Mouse (Mus musculus): ENCODE data around the gene Camk1g.

The Camk1g gene

GRCm38 (mm10) chr1:193333776-193334175, 36.3 kb downstream of the Camk1g start:
- no peak for DNase-seq (ENCODE audit: low spot score)

- no peak for DNase-seq (ENCODE audit: low spot score)
These were observed 37.4 kb downstream of the Camk1g start for GRCm38 (mm10) chr1:193332671-193333070.

GRCm38 (mm10) chr1:193332018-193332417, 38.1 kb downstream of the Camk1g start:
- no peak for DNase-seq (ENCODE audit: low spot score)

GRCm38 (mm10) chr1:193330626-193331025, 39.5 kb downstream of the Camk1g start:
- no peak for DNase-seq (ENCODE audit: low spot score)

- no peak for DNase-seq (ENCODE audit: low spot score)
These were observed 39.9 kb downstream of the Camk1g start for GRCm38 (mm10) chr1:193330172-193330571.

GRCm38 (mm10) chr1:193329557-193329956, 40.5 kb downstream of the Camk1g start:
- DNase-seq (ENCODE audit: low spot score): no peak

GRCm38 (mm10) chr1:193327686-193328085, 42.4 kb downstream of the Camk1g start:
- DNase-seq (ENCODE audit: low spot score): no peak

- DNase-seq (ENCODE audit: low spot score): no peak
These were observed 42.9 kb downstream of the Camk1g start for GRCm38 (mm10) chr1:193327216-193327615.

- DNase-seq (ENCODE audit: low spot score): peak; percentile 50
These were observed 43.5 kb downstream of the Camk1g start for GRCm38 (mm10) chr1:193326456-193327145.

GRCm38 (mm10) chr1:193325891-193326290, 44.2 kb downstream of the Camk1g start:
- no peak for DNase-seq (ENCODE audit: low spot score)

GRCm38 (mm10) chr1:193324224-193324623, 45.9 kb downstream of the Camk1g start:
- no peak for DNase-seq (ENCODE audit: low spot score)

- DNase-seq (ENCODE audit: low spot score): no peak
These were observed 46.4 kb downstream of the Camk1g start for GRCm38 (mm10) chr1:193323686-193324085.

GRCm38 (mm10) chr1:193320398-193320797, 49.7 kb downstream of the Camk1g start:
- DNase-seq (ENCODE audit: low spot score): no peak

GRCm38 (mm10) chr1:193319721-193320120, 50.4 kb downstream of the Camk1g start:
- DNase-seq (ENCODE audit: low spot score): no peak

GRCm38 (mm10) chr1:193317159-193317559, 52.9 kb downstream of the Camk1g start:
- no peak for DNase-seq (ENCODE audit: low spot score)

GRCm38 (mm10) chr1:193316358-193316750, 53.7 kb downstream of the Camk1g start:
- no peak for DNase-seq (ENCODE audit: low spot score)

GRCm38 (mm10) chr1:193315705-193316357, 54.3 kb downstream of the Camk1g start:
- peak; percentile 72 for DNase-seq (ENCODE audit: low spot score)

- DNase-seq (ENCODE audit: low spot score): peak; percentile 47
These were observed 58.5 kb downstream of the Camk1g start for GRCm38 (mm10) chr1:193311596-193311995.

GRCm38 (mm10) chr1:193310519-193311085, 59.5 kb downstream of the Camk1g start:
- DNase-seq (ENCODE audit: low spot score): no peak

- DNase-seq (ENCODE audit: low spot score): no peak
These were observed 60.1 kb downstream of the Camk1g start for GRCm38 (mm10) chr1:193309785-193310518.

- no peak for DNase-seq (ENCODE audit: low spot score)
These were observed 63.3 kb downstream of the Camk1g start for GRCm38 (mm10) chr1:193306832-193307231.

GRCm38 (mm10) chr1:193305386-193305785, 64.7 kb downstream of the Camk1g start:
- no peak for DNase-seq (ENCODE audit: low spot score)

- no peak for DNase-seq (ENCODE audit: low spot score)
These were observed 67.0 kb downstream of the Camk1g start for GRCm38 (mm10) chr1:193303096-193303495.

Measured in yolk sac, embryonic 10.5 days (tissue).